Mouse (Mus musculus): ENCODE data around the gene Zfp995. TPM values are rescaled to one million over a fixed set of nuclear protein-coding genes. Genes with fewer than 3 reads are reported as not detected.
"Not testable (repeated sequence)": the region's sequence is repeated elsewhere in the genome, so short reads cannot be mapped to it uniquely, and the experiment has no call there.

The Zfp995 gene
- polyA plus RNA-seq (2021) = 5.9 TPM

DNA sequence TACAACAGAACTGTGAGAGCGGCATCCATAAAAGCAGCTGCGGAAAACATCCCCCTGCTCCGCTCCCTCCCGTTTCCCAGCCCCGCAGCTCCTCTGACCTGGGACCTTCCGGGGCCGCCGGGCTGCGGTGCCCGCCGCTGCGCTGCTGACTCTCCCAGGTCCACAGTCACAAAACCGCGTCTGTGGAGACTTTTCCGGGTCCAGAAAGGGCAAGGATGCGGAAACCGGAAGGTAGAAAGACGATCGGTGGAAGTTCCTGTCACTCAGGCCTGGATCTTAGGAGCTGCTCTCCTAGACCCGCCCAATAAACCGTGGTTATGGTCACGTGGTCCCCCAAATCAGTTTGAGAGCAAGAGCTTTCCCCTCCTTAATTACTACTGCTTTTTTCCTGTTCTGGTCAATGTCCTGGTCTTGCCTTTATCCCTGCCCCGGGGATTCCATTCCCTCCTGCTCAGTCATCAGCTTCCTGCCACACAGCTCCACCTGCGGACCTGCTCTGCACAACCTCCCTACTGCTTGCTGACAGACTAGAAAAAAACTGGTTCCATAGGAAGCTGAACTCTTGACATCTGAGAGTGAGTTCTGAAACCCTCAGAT, at the start of gene Zfp995:
TSS of gene Zfp995 (minus strand) at position 471 of the 597 bp plus-strand sequence.
- in situ Hi-C loops (cut with MboI; ENCODE audit: low pct_unique_long_range_greater_than_20kb); DNase-seq (ENCODE audit: low read depth, low spot score); H3K27me3 ChIP-seq; POLR2A ChIA-PET: not testable (repeated sequence)
- ATAC-seq = peak; percentile 99
- CTCF ChIA-PET = interaction anchor here (0.6 kb wide), 1 partner anchor 8 kb away, joined by 3 read pairs; no protein-coding TSS in a partner anchor

GRCm38 (mm10) chr17:21909039-21909438, 687 bp downstream of the Zfp995 start:
- TF ChIP-seq CTCF (IDR thresholded peaks at IDR 0.05) = no peak
- in situ Hi-C loops (cut with MboI; ENCODE audit: low pct_unique_long_range_greater_than_20kb) = no loop called here
- no peak for DNase-seq (ENCODE audit: low read depth, low spot score)
- no peaks in the 10 kb centered on the region for H3K27me3 ChIP-seq
- POLR2A ChIA-PET = no interaction called here
- CTCF ChIA-PET = no interaction called here
- peak; percentile 33 for ATAC-seq

- in situ Hi-C loops (cut with MboI; ENCODE audit: low pct_unique_long_range_greater_than_20kb) = no loop called here
- ChIA-PET POLR2A (no interaction called here), CTCF (no interaction called here)
- DNase-seq (ENCODE audit: low read depth, low spot score) (no peak), ATAC-seq (no peak)
- no peaks in the 10 kb centered on the region for H3K27me3 ChIP-seq
- TF ChIP-seq CTCF (IDR thresholded peaks at IDR 0.05) = no peak
These were observed 38.5 kb downstream of the Zfp995 start for GRCm38 (mm10) chr17:21871256-21871655.

GRCm38 (mm10) chr17:21846322-21846582, 63.5 kb downstream of the Zfp995 start:
- H3K27me3 ChIP-seq; in situ Hi-C loops (cut with MboI; ENCODE audit: low pct_unique_long_range_greater_than_20kb); POLR2A ChIA-PET; DNase-seq (ENCODE audit: low read depth, low spot score); ATAC-seq: not testable (repeated sequence)
- CTCF ChIA-PET = interaction anchor here (2.5 kb wide), 1 partner anchor 12 kb away, joined by 7 read pairs; no protein-coding TSS in a partner anchor

DNA sequence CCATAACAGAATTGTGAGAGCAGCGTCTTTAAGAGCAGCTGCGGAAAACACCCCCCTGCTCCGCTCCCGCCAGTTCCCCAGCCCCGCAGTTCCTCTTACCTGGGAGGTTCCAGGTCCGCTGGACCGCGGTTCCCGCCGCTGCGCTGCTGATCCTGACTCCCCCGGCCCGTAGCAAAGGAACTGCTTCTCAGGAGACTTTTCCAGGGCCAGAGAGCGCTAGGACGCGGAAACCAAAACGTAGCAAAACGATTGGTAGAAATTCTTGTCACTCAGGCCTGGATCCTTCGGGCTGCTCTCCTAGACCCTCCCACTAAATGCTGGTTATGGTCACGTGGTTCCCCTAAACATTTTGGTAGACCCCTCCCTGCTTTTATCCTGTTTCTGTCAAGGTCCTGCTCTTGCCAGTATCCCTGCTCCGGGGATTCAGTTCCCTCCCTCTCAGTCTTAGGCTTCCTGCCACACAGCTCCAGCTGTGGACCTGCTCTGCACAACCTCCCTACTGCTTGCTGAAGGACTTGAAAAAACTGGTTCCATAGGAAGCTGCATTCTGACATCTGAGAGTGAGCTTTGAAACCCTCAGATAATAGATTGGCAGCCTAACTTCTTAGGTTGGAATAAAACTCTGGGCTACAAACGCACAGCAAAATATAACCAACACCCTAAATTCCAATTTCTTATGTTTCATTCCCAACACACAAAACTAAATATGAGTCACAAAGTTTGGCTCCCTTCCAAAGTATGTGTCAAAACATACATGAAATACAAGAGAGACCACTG, 64.0 kb downstream of the Zfp995 start, which contains the start of gene Zfp820:
TSS of gene Zfp820 (minus strand) at position 228 of the 777 bp plus-strand sequence.
- in situ Hi-C loops (cut with MboI; ENCODE audit: low pct_unique_long_range_greater_than_20kb) = no loop called here
- CTCF ChIA-PET = interaction anchor here (2.5 kb wide), 1 partner anchor 11 kb away, joined by 7 read pairs; no protein-coding TSS in a partner anchor
- peak; percentile 60 for DNase-seq (ENCODE audit: low read depth, low spot score)

DNA sequence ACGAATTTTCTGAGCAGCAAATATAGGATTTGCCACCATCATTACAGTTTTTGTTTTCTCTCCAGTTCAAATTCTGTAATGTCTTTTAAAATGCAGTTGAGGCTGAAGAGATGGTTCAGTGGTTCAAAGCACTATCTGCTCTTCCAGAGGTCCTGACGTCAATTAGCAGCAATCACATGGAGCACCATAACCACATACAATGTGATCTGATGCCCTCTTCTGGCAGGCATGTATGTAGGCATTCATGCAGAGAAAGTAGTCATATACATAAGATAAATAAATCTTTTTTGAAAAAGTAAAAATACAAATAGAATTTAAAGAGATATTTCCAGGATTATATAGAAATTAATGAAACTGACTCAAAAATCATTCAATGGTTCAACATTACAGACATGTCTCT, 71.2 kb downstream of the Zfp995 start:
- ChIA-PET CTCF (no interaction called here), POLR2A (no interaction called here)
- no peaks in the 10 kb centered on the region for H3K27me3 ChIP-seq
- no peak for DNase-seq (ENCODE audit: low read depth, low spot score)
- in situ Hi-C loops (cut with MboI; ENCODE audit: low pct_unique_long_range_greater_than_20kb) = no loop called here
- ATAC-seq = no peak
- peak; percentile 34 for TF ChIP-seq CTCF (IDR thresholded peaks at IDR 0.05)

More for the DNA sequence above, 64.0 kb downstream of the Zfp995 start, which contains the start of gene Zfp820:
- peaks cover 7% of the 10 kb centered on the region for H3K27me3 ChIP-seq
- POLR2A ChIA-PET = interaction anchor here (0.6 kb wide), 1 partner anchor 199 kb away, joined by 3 read pairs; no protein-coding TSS in a partner anchor
- no peak for TF ChIP-seq CTCF (IDR thresholded peaks at IDR 0.05)
- peak; percentile 99 for ATAC-seq

Other genes starting within 250 kb of the Zfp995 start
- 14.7 TPM for gene Gm10226, start 218.1 kb downstream of the Zfp995 start, polyA plus RNA-seq (2021)
- 7.7 TPM for gene Zfp760, start 202.2 kb downstream of the Zfp995 start, polyA plus RNA-seq (2021)
- gene Zfp229, start 179.1 kb downstream of the Zfp995 start, polyA plus RNA-seq (2021) = 6.2 TPM
- 4.9 TPM for gene Zfp820, start 64.2 kb downstream of the Zfp995 start, polyA plus RNA-seq (2021)
- 15.3 TPM for gene Zfp942, start 52.5 kb upstream of the Zfp995 start, polyA plus RNA-seq (2021)
- gene Zfp943, start 52.6 kb upstream of the Zfp995 start, polyA plus RNA-seq (2021) = 13.4 TPM